Mouse (Mus musculus) adrenal gland, postnatal 14 days (tissue): ENCODE measurements around the gene Olfr1105. TPM values are rescaled to one million over a fixed set of nuclear protein-coding genes. Genes with fewer than 3 reads are reported as not detected.

Experiments
- DNase-seq: peaks from one replicate; pipeline ENCODE4 v3.0.0; 2021; ENCODE audit warnings: mixed read lengths
- long read RNA-seq, 2 experiments: library from polyadenylated mRNA; stranded (forward); transcript quantifications; one replicate each; pipeline ENCODE4 v2.0.0; 2021
- total RNA-seq: library from RNA; stranded (reverse); gene quantifications from 2 replicates; pipeline ENCODE4 v1.2.3, GENCODE M21; 2021

Gene Olfr1105
- total RNA-seq = not detected in 2 replicates
- long read RNA-seq, experiment 1 = 0 reads
- long read RNA-seq, experiment 2 = 0 reads

DNA sequence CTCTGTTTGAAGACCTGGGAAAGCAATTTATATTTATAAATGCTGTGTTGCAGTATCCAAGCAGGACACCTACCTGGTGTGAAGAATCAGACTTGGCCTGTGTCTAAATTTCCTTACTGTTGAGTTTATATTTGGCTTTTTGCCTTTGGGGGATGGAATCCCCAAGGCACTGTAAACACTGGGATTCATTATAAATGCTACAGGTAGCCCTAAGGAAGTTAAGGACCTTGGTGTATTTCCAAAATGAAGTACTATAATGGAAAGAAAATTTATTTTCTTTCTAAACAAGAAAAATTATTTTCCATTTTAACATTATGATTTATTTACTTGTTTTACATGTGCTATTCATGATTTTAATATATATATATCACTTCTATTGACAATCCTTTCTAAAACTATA is at the start of gene Olfr1105:
Olfr1105 (minus strand) TSS at position 101 of the 400 bp plus-strand sequence.
- no peak for DNase-seq

DNA sequence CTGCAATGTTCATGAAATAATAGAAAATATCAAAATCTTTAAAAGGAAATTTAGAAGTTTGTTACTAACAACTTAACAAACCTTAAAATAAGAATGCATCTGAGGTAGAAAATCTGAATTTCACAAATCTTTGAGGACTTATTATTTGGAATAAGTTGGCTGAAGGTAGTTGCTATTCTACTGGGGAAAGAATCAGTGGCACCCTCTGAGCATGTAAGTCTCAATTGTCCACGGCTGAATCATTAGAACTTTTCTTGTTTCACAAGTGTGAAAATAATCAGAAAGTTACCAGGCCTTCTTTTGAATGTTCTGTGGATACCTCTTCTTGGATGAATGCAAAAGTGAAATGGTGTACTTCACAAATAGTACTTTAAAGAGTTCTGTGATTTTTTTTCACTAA is 39.4 kb upstream of the Olfr1105 start, which contains the start of gene Olfr1107:
Olfr1107 (minus strand) TSS at position 101 of the 400 bp plus-strand sequence.
- DNase-seq = no peak

DNA sequence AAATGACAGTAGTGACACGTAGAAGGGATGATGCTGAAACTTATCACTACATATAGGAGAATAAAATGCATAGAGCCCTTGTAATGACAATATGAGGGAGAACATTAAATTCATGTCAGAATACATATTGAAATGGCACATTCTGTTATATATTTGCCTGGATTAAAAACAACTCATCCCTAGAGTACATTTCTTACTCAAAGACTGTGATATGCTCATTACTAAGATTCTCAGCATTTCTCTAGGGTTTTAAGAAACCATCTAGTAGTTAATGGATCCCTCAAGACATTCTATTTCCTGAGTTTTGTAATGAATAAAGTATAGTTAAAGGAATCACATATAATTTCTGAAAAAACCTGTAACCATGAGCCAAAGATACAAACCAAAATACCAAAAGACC is 15.8 kb upstream of the Olfr1105 start, which contains the start of gene Olfr1106:
Olfr1106 (minus strand) TSS at position 101 of the 400 bp plus-strand sequence.
- DNase-seq = no peak

DNA sequence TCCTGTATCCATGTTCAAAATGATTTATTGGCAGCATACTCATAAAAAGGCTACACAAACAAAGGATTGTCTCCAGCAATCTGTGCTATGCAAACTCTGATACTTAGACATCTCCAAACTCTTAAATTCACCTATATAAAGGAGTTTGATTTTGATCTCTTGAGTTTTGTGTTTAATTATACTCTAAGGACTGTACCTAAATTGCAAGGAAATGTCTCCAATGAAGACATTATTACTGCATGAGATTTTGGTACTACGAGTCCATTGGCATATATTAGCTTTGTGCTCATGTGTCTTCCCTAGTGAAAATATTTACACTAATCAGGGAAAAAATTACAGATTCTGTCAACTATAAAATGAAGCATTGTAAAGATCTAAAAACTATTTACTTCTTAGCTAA is 9.4 kb downstream of the Olfr1105 start, which contains the start of gene Olfr1104:
Olfr1104 (minus strand) TSS at position 101 of the 400 bp plus-strand sequence.
- no peak for DNase-seq

DNA sequence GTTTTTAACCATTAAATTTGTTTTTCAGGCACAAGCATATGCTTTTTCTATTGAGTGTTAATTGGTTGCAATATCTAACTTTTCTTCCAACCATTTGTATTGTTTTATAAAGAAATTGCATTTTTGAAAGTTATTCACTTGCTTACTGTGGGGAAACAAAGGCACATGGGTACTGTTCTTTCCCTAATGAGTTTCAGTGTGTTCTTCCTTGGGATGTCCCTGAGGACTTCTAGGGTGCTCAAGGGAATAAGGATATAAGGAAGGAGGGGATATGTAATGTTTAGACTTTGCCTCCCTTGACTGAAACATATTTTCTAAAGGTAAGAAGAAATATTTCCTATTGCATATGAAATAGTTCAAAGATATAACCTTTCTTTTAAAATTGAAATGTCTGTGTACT is 38.2 kb downstream of the Olfr1105 start, which contains the start of gene Olfr1102:
Olfr1102 (plus strand) TSS at position 301 of the 400 bp plus-strand sequence.
- no peak for DNase-seq

DNA sequence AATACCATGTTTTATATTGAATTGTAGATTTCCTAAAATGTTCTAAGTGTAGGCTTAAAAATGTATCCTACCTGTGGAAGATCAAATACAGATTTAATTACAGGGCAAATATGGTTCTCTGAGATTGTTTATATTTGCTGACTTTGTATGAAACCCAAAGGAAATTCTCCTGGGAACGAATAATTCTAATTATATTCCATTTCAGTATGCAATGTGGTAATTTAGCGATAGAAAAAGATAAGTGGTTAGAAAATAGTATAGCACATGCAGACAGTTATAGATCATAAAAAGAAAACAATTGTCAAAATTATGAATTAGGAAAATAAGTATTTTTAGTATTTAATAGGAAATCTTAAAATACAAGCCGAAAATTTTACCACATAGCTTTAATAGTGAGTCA is 45.2 kb downstream of the Olfr1105 start, which contains the start of gene Olfr1101:
Olfr1101 (minus strand) TSS at position 101 of the 400 bp plus-strand sequence.
- no peak for DNase-seq

Other genes with a start within 250 kb of the Olfr1105 start
- not detected in 2 replicates for gene Olfr141, start 226.5 kb downstream of the Olfr1105 start, total RNA-seq
- gene Olfr1094, start 211.9 kb downstream of the Olfr1105 start, total RNA-seq = not detected in 2 replicates
- gene Olfr1095, start 184.8 kb downstream of the Olfr1105 start, total RNA-seq = not detected in 2 replicates
- gene Gm13723, start 161.7 kb downstream of the Olfr1105 start, total RNA-seq = not detected in 2 replicates
- not detected in 2 replicates for gene Olfr1097, start 144.3 kb downstream of the Olfr1105 start, total RNA-seq
- not detected in 2 replicates for gene Olfr1098, start 112.0 kb downstream of the Olfr1105 start, total RNA-seq
- gene Olfr1099, start 75.8 kb downstream of the Olfr1105 start, total RNA-seq = not detected in 2 replicates
- gene Olfr1100, start 56.6 kb downstream of the Olfr1105 start, total RNA-seq = not detected in 2 replicates
- gene Olfr1101, start 45.3 kb downstream of the Olfr1105 start, total RNA-seq = not detected in 2 replicates
- gene Olfr1102, start 38.1 kb downstream of the Olfr1105 start, total RNA-seq = not detected in 2 replicates
- not detected in 2 replicates for gene Olfr1104, start 9.5 kb downstream of the Olfr1105 start, total RNA-seq
- gene Olfr1106, start 15.7 kb upstream of the Olfr1105 start, total RNA-seq = not detected in 2 replicates
- not detected in 2 replicates for gene Olfr1107, start 39.3 kb upstream of the Olfr1105 start, total RNA-seq
- gene Olfr1109, start 59.5 kb upstream of the Olfr1105 start, total RNA-seq = not detected in 2 replicates
- not detected in 2 replicates for gene Olfr259, start 78.0 kb upstream of the Olfr1105 start, total RNA-seq
- gene Olfr1110, start 103.8 kb upstream of the Olfr1105 start, total RNA-seq = not detected in 2 replicates
- not detected in 2 replicates for gene Olfr1111, start 116.1 kb upstream of the Olfr1105 start, total RNA-seq
- not detected in 2 replicates for gene Olfr1112, start 151.3 kb upstream of the Olfr1105 start, total RNA-seq
- gene Olfr1113, start 172.4 kb upstream of the Olfr1105 start, total RNA-seq = not detected in 2 replicates
- not detected in 2 replicates for gene Olfr1115, start 211.5 kb upstream of the Olfr1105 start, total RNA-seq
- gene Olfr1116, start 231.0 kb upstream of the Olfr1105 start, total RNA-seq = not detected in 2 replicates